Mouse (Mus musculus): ENCODE measurements around the gene Armt1. TPM values are rescaled to one million over a fixed set of nuclear protein-coding genes. Genes with fewer than 3 reads are reported as not detected.

The Armt1 gene
- polyA plus RNA-seq, 1 experiment from 2014 or later = 9.0 TPM

- 94% methylated on average over 2 of the region's 2 CpGs for WGBS
- no peak for ATAC-seq
- Histone ChIP-seq H3K4me1 (ENCODE audit: insufficient read depth, low read depth, low read length) (no peaks in the 10 kb centered on the region), H3K9ac (replicated peaks; ENCODE audit: low read depth) (no peak overlapping the region), H3K4me2 (replicated peaks; ENCODE audit: low read depth, low read length) (no peak overlapping the region), H3K27me3 (replicated peaks; ENCODE audit: insufficient read depth, low read length) (no peaks in the 10 kb centered on the region), H3K36me3 (ENCODE audit: insufficient read depth, low read length) (peaks cover 9% of the 10 kb centered on the region; the same call in 1 of the 2 replicates), H3K4me3 (ENCODE audit: low read depth, low read length) (no peak overlapping the region), H3K27ac (ENCODE audit: low read length) (no peak overlapping the region), H3K9me3 (ENCODE audit: low read length) (no peaks in the 10 kb centered on the region)
- no peak for TF ChIP-seq EP300 (IDR thresholded peaks at IDR 0.05)
- no peak for TF ChIP-seq CTCF (IDR thresholded peaks at IDR 0.05)
- no peak for DNase-seq (ENCODE audit: low spot score)
Observed at GRCm38 (mm10) chr10:4460201-4460600, 27.9 kb downstream of the Armt1 start.

DNA sequence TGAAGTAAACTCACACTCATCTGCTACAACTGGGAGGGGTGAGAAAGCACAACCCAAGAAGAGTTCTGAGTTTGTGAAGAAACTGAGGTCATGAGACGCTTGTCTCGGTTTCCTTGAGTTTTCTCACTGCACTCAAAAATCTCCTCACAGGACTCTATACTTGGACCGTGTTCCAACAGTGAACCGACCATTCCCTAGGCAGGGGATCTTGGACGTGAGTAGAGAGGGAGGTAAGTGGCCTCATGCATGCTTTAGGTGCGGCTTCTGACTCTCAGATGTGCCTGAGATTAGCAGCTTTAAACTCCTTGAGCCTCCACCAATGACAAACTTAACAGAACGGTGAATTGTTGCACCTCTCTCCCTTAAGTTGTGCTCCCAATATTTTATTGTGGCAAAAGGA lies 33.5 kb downstream of the Armt1 start:
- ATAC-seq = peak; percentile 50; the same call in 1 of the 2 replicates
- 43% methylated on average over 7 of the region's 7 CpGs for WGBS
- no peak for TF ChIP-seq EP300 (IDR thresholded peaks at IDR 0.05)

GRCm38 (mm10) chr10:4469406-4469805 lies 37.1 kb downstream of the Armt1 start:
- Histone ChIP-seq H3K9ac (replicated peaks; ENCODE audit: low read depth) (no peak overlapping the region), H3K9me3 (ENCODE audit: low read length) (no peaks in the 10 kb centered on the region), H3K4me3 (ENCODE audit: low read depth, low read length) (no peak overlapping the region), H3K4me1 (ENCODE audit: insufficient read depth, low read depth, low read length) (no peaks in the 10 kb centered on the region), H3K36me3 (ENCODE audit: insufficient read depth, low read length) (no peaks in the 10 kb centered on the region), H3K4me2 (replicated peaks; ENCODE audit: low read depth, low read length) (no peak overlapping the region), H3K27me3 (replicated peaks; ENCODE audit: insufficient read depth, low read length) (no peaks in the 10 kb centered on the region), H3K27ac (ENCODE audit: low read length) (no peak overlapping the region)
- TF ChIP-seq EP300 (IDR thresholded peaks at IDR 0.05) = no peak
- no peak for TF ChIP-seq CTCF (IDR thresholded peaks at IDR 0.05)
- ATAC-seq (no peak), DNase-seq (ENCODE audit: low spot score) (no peak)
- WGBS = 74% methylated on average over 3 of the region's 3 CpGs

More for the DNA sequence above, 33.5 kb downstream of the Armt1 start:
- Histone ChIP-seq H3K4me3 (ENCODE audit: low read depth, low read length) (no peak overlapping the region), H3K27ac (ENCODE audit: low read length) (no peak overlapping the region), H3K9ac (replicated peaks; ENCODE audit: low read depth) (no peak overlapping the region), H3K9me3 (ENCODE audit: low read length) (no peaks in the 10 kb centered on the region), H3K4me2 (replicated peaks; ENCODE audit: low read depth, low read length) (no peak overlapping the region), H3K27me3 (replicated peaks; ENCODE audit: insufficient read depth, low read length) (no peaks in the 10 kb centered on the region), H3K36me3 (ENCODE audit: insufficient read depth, low read length) (no peaks in the 10 kb centered on the region), H3K4me1 (ENCODE audit: insufficient read depth, low read depth, low read length) (no peaks in the 10 kb centered on the region)
- DNase-seq (ENCODE audit: low spot score) = no peak

- peak; percentile 78 for DNase-seq (ENCODE audit: low spot score)
Observed at GRCm38 (mm10) chr10:4473591-4473993, 41.3 kb downstream of the Armt1 start.

DNA sequence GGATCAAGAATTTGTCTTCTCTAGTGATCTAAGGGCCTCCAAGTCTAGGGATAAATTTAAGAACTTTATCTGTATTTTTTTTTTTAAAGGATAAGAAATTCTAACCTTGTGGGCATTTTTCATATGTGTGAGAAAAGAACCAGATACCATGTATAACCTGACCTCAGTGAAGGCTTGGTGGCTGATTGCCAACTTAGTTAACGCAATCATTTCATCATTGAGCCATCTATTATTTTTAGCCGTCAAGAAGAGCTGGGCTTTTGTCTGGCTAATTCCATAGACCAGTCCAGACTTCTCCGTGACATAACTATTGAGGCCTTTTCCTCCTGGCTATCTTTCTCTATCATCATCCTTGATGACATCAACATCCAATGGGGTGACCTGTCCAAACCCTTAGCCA lies 43.2 kb downstream of the Armt1 start:
- no peaks in the 10 kb centered on the region for H3K36me3 ChIP-seq (ENCODE audit: insufficient read depth, low read length)
- no peak overlapping the region for H3K9ac ChIP-seq (replicated peaks; ENCODE audit: low read depth)
- H3K27me3 ChIP-seq (replicated peaks; ENCODE audit: insufficient read depth, low read length) = no peaks in the 10 kb centered on the region
- no peak overlapping the region for H3K4me2 ChIP-seq (replicated peaks; ENCODE audit: low read depth, low read length)
- no peaks in the 10 kb centered on the region for H3K9me3 ChIP-seq (ENCODE audit: low read length)
- ATAC-seq = no peak
- WGBS = 70% methylated on average over 3 of the region's 3 CpGs
- no peak overlapping the region for H3K27ac ChIP-seq (ENCODE audit: low read length)
- H3K4me1 ChIP-seq (ENCODE audit: insufficient read depth, low read depth, low read length) = no peaks in the 10 kb centered on the region
- H3K4me3 ChIP-seq (ENCODE audit: low read depth, low read length) = no peak overlapping the region
- no peak for DNase-seq (ENCODE audit: low spot score)
- TF ChIP-seq EP300 (IDR thresholded peaks at IDR 0.05) = no peak
- no peak for TF ChIP-seq CTCF (IDR thresholded peaks at IDR 0.05)

More at GRCm38 (mm10) chr10:4473591-4473993, 41.3 kb downstream of the Armt1 start:
- TF ChIP-seq CTCF (IDR thresholded peaks at IDR 0.05) (no peak), EP300 (IDR thresholded peaks at IDR 0.05) (no peak; the same call in 1 of the 2 replicates)
- H3K9me3 ChIP-seq (ENCODE audit: low read length) = no peaks in the 10 kb centered on the region
- no peak overlapping the region for H3K4me2 ChIP-seq (replicated peaks; ENCODE audit: low read depth, low read length)
- 56% methylated on average over 11 of the region's 11 CpGs for WGBS
- peak; percentile 95 for ATAC-seq
- no peaks in the 10 kb centered on the region for H3K4me1 ChIP-seq (ENCODE audit: insufficient read depth, low read depth, low read length)
- H3K9ac ChIP-seq (replicated peaks; ENCODE audit: low read depth) = no peak overlapping the region
- no peaks in the 10 kb centered on the region for H3K27me3 ChIP-seq (replicated peaks; ENCODE audit: insufficient read depth, low read length)
- no peak overlapping the region for H3K27ac ChIP-seq (ENCODE audit: low read length)
- no peaks in the 10 kb centered on the region for H3K36me3 ChIP-seq (ENCODE audit: insufficient read depth, low read length)
- H3K4me3 ChIP-seq (ENCODE audit: low read depth, low read length) = no peak overlapping the region

- no peaks in the 10 kb centered on the region for H3K27me3 ChIP-seq (replicated peaks; ENCODE audit: insufficient read depth, low read length)
- H3K4me2 ChIP-seq (replicated peaks; ENCODE audit: low read depth, low read length) = no peak overlapping the region
- ATAC-seq (no peak), DNase-seq (ENCODE audit: low spot score) (no peak)
- TF ChIP-seq CTCF (IDR thresholded peaks at IDR 0.05) (no peak), EP300 (IDR thresholded peaks at IDR 0.05) (no peak)
- H3K27ac ChIP-seq (ENCODE audit: low read length) = no peak overlapping the region
- no peak overlapping the region for H3K4me3 ChIP-seq (ENCODE audit: low read depth, low read length)
- WGBS = 78% methylated on average over 5 of the region's 5 CpGs
- no peaks in the 10 kb centered on the region for H3K9me3 ChIP-seq (ENCODE audit: low read length)
- H3K36me3 ChIP-seq (ENCODE audit: insufficient read depth, low read length) = no peaks in the 10 kb centered on the region
- no peaks in the 10 kb centered on the region for H3K4me1 ChIP-seq (ENCODE audit: insufficient read depth, low read depth, low read length)
- no peak overlapping the region for H3K9ac ChIP-seq (replicated peaks; ENCODE audit: low read depth)
Observed at GRCm38 (mm10) chr10:4476604-4477003, 44.3 kb downstream of the Armt1 start.

GRCm38 (mm10) chr10:4480929-4481328 lies 48.7 kb downstream of the Armt1 start:
- ATAC-seq (no peak), DNase-seq (ENCODE audit: low spot score) (no peak)
- Histone ChIP-seq H3K36me3 (ENCODE audit: insufficient read depth, low read length) (no peaks in the 10 kb centered on the region), H3K4me2 (replicated peaks; ENCODE audit: low read depth, low read length) (no peak overlapping the region), H3K27me3 (replicated peaks; ENCODE audit: insufficient read depth, low read length) (no peaks in the 10 kb centered on the region), H3K4me3 (ENCODE audit: low read depth, low read length) (no peak overlapping the region), H3K9ac (replicated peaks; ENCODE audit: low read depth) (no peak overlapping the region), H3K27ac (ENCODE audit: low read length) (no peak overlapping the region), H3K4me1 (ENCODE audit: insufficient read depth, low read depth, low read length) (no peaks in the 10 kb centered on the region), H3K9me3 (ENCODE audit: low read length) (no peaks in the 10 kb centered on the region)
- TF ChIP-seq CTCF (IDR thresholded peaks at IDR 0.05) (no peak), EP300 (IDR thresholded peaks at IDR 0.05) (no peak)
- WGBS = 58% methylated on average over 3 of the region's 3 CpGs
